Mouse (Mus musculus) lung, embryonic 16.5 days (tissue): ENCODE data around the gene Adamtsl4. TPM values are rescaled to one million over a fixed set of nuclear protein-coding genes. Genes with fewer than 3 reads are reported as not detected.

Source experiments
- ATAC-seq: fragments of 200-750 bp; cut with Nextera tagmentation; 2 replicates; pipeline ENCODE4 v1.8.0; 2017; ENCODE audit warnings: low read depth, mild to moderate bottlenecking, moderate library complexity
- H3K27ac ChIP-seq: fragments of 300-500 bp; sonication (generic); 2 replicates; pipeline ENCODE4 v1.5.1; 2014; ENCODE audit warnings: mild to moderate bottlenecking, control low read depth, low read length
- H3K27me3 ChIP-seq: fragments of 300-500 bp; sonication (generic); 2 replicates; pipeline ENCODE4 v1.6.1; 2014; ENCODE audit warnings: low read depth, low read length, mixed read lengths; ENCODE audit not compliant: control insufficient read depth, insufficient read depth
- H3K36me3 ChIP-seq: fragments of 300-500 bp; sonication (generic); 2 replicates; pipeline ENCODE4 v1.6.1; 2014; ENCODE audit warnings: low read length; ENCODE audit not compliant: control insufficient read depth, insufficient read depth
- H3K4me1 ChIP-seq: fragments of 300-500 bp; sonication (generic); replicated peaks from 2 replicates; pipeline ENCODE4 v1.6.1; 2014; ENCODE audit warnings: low read length, mixed read lengths; ENCODE audit not compliant: control insufficient read depth, insufficient read depth
- H3K4me2 ChIP-seq: fragments of 300-500 bp; sonication (generic); 2 replicates; pipeline ENCODE4 v1.6.1; 2014; ENCODE audit warnings: low read depth, low read length, control low read depth
- H3K4me3 ChIP-seq: fragments of 300-500 bp; sonication (generic); 2 replicates; pipeline ENCODE4 v1.5.1; 2014; ENCODE audit warnings: mild to moderate bottlenecking, low read length, control low read depth
- H3K9ac ChIP-seq: fragments of 300-500 bp; sonication (generic); 2 replicates; pipeline ENCODE4 v1.6.1; 2014; ENCODE audit warnings: low read length, control low read depth
- H3K9me3 ChIP-seq: fragments of 300-500 bp; sonication (generic); 2 replicates; pipeline ENCODE4 v1.6.1; 2016; ENCODE audit warnings: low read length; ENCODE audit not compliant: control insufficient read depth
- WGBS: fragments of 180-500 bp; shearing (Covaris S2); extraction: QIAGEN DNeasy Blood & Tissue Kit; methylation state at CpG from one replicate; pipeline ENCODE4 v1.1.7; 2014; 5-methylcytosine and 5-hydroxymethylcytosine counted together
- polyA plus RNA-seq: library from polyadenylated mRNA; unstranded; fragments of >200 nt; fragmentation: Nextera tagmentation; extraction: Ambion mirVana; gene quantifications from 2 replicates; pipeline ENCODE4 v1.2.1, GENCODE M21; 2015

The Adamtsl4 gene
- 4.4 and 5.5 TPM in 2 replicates for polyA plus RNA-seq

- Histone ChIP-seq H3K9ac (peak within 1 kb of the TSS; percentile 75), H3K4me2 (peak within 1 kb of the TSS; percentile 90), H3K9me3 (no peaks in the 10 kb centered on the region), H3K27me3 (no peaks in the 10 kb centered on the region), H3K27ac (peak within 1 kb of the TSS; percentile 90), H3K36me3 (no peaks in the 10 kb centered on the region), H3K4me3 (peak within 1 kb of the TSS; percentile 50), H3K4me1 (peaks cover 35% of the 10 kb centered on the region)
- 3% methylated on average over 46 of the region's 50 CpGs for WGBS
- peak; percentile 81 for ATAC-seq
Measured at GRCm38 (mm10) chr3:95687524-95688421, at the start of gene Adamtsl4. Adamtsl4 (minus strand) TSS chr3:95687917.

GRCm38 (mm10) chr3:95735071-95735670, 47.5 kb upstream of the Adamtsl4 start:
- no peak overlapping the region for H3K4me3 ChIP-seq
- H3K27me3 ChIP-seq, result no peaks in the 10 kb centered on the region
- no peaks in the 10 kb centered on the region for H3K36me3 ChIP-seq
- H3K4me1 ChIP-seq, result peaks cover 15% of the 10 kb centered on the region
- no peak for ATAC-seq
- WGBS, result 79% methylated on average over 12 of the region's 12 CpGs
- no peak overlapping the region for H3K4me2 ChIP-seq
- no peak overlapping the region for H3K27ac ChIP-seq
- no peak overlapping the region for H3K9ac ChIP-seq
- H3K9me3 ChIP-seq, result no peaks in the 10 kb centered on the region

- no peak overlapping the region for H3K4me3 ChIP-seq
- H3K4me1 ChIP-seq, result peaks cover 11% of the 10 kb centered on the region
- H3K9ac ChIP-seq, result no peak overlapping the region
- H3K9me3 ChIP-seq, result no peaks in the 10 kb centered on the region
- H3K27me3 ChIP-seq, result no peaks in the 10 kb centered on the region
- no peaks in the 10 kb centered on the region for H3K36me3 ChIP-seq
- ATAC-seq, result no peak
- no peak overlapping the region for H3K4me2 ChIP-seq
- no peak overlapping the region for H3K27ac ChIP-seq
- WGBS, result 75% methylated on average over 13 of the region's 13 CpGs
Measured at GRCm38 (mm10) chr3:95734092-95734702, 46.5 kb upstream of the Adamtsl4 start.

- WGBS, result 66% methylated on average over 11 of the region's 11 CpGs
- ATAC-seq, result peak; percentile 63; the same call in 1 of the 2 replicates
- Histone ChIP-seq H3K9ac (no peak overlapping the region), H3K4me2 (no peak overlapping the region), H3K36me3 (no peaks in the 10 kb centered on the region), H3K27me3 (no peaks in the 10 kb centered on the region), H3K4me1 (peaks cover 8% of the 10 kb centered on the region; the same call in 1 of the 2 replicates), H3K9me3 (no peaks in the 10 kb centered on the region), H3K27ac (peak overlapping the region; percentile 16; the same call in 1 of the 2 replicates), H3K4me3 (no peak overlapping the region)
Measured at GRCm38 (mm10) chr3:95732744-95733521, 45.2 kb upstream of the Adamtsl4 start.

- Histone ChIP-seq H3K27me3 (no peaks in the 10 kb centered on the region), H3K9me3 (no peaks in the 10 kb centered on the region), H3K27ac (peak overlapping the region; percentile 16; the same call in 1 of the 2 replicates), H3K9ac (no peak overlapping the region), H3K4me3 (no peak overlapping the region), H3K36me3 (no peaks in the 10 kb centered on the region), H3K4me2 (no peak overlapping the region), H3K4me1 (peaks cover 8% of the 10 kb centered on the region; the same call in 1 of the 2 replicates)
- ATAC-seq, result no peak
- 86% methylated on average over 9 of the region's 9 CpGs for WGBS
Measured at GRCm38 (mm10) chr3:95732297-95732696, 44.6 kb upstream of the Adamtsl4 start.

- no peak for ATAC-seq
- no peaks in the 10 kb centered on the region for H3K27me3 ChIP-seq
- H3K4me2 ChIP-seq, result no peak overlapping the region
- no peaks in the 10 kb centered on the region for H3K9me3 ChIP-seq
- H3K9ac ChIP-seq, result no peak overlapping the region
- H3K4me1 ChIP-seq, result peaks cover 8% of the 10 kb centered on the region; the same call in 1 of the 2 replicates
- H3K4me3 ChIP-seq, result no peak overlapping the region
- H3K27ac ChIP-seq, result no peak overlapping the region
- H3K36me3 ChIP-seq, result no peaks in the 10 kb centered on the region
- 85% methylated on average over 4 of the region's 4 CpGs for WGBS
Measured at GRCm38 (mm10) chr3:95731802-95732201, 44.1 kb upstream of the Adamtsl4 start.

- H3K27ac ChIP-seq, result no peak overlapping the region
- H3K9me3 ChIP-seq, result no peaks in the 10 kb centered on the region
- no peak overlapping the region for H3K9ac ChIP-seq
- no peak overlapping the region for H3K4me2 ChIP-seq
- no peaks in the 10 kb centered on the region for H3K27me3 ChIP-seq
- no peaks in the 10 kb centered on the region for H3K36me3 ChIP-seq
- H3K4me3 ChIP-seq, result no peak overlapping the region
- WGBS, result 66% methylated on average over 7 of the region's 7 CpGs
- peaks cover 8% of the 10 kb centered on the region; the same call in 1 of the 2 replicates for H3K4me1 ChIP-seq
- ATAC-seq, result no peak
Measured at GRCm38 (mm10) chr3:95730431-95730830, 42.7 kb upstream of the Adamtsl4 start.

GRCm38 (mm10) chr3:95728906-95729305, 41.2 kb upstream of the Adamtsl4 start:
- WGBS, result 79% methylated on average over 2 of the region's 2 CpGs
- H3K36me3 ChIP-seq, result no peaks in the 10 kb centered on the region

More at GRCm38 (mm10) chr3:95728906-95729305, 41.2 kb upstream of the Adamtsl4 start:
- no peak for ATAC-seq
- H3K4me3 ChIP-seq, result no peak overlapping the region
- no peaks in the 10 kb centered on the region for H3K9me3 ChIP-seq
- H3K9ac ChIP-seq, result no peak overlapping the region
- H3K27ac ChIP-seq, result no peak overlapping the region
- peaks cover 8% of the 10 kb centered on the region; the same call in 1 of the 2 replicates for H3K4me1 ChIP-seq
- H3K4me2 ChIP-seq, result no peak overlapping the region
- no peaks in the 10 kb centered on the region for H3K27me3 ChIP-seq
